29 mouse cellular contexts compared by ENCODE assay signal in the genomic region with DNA sequence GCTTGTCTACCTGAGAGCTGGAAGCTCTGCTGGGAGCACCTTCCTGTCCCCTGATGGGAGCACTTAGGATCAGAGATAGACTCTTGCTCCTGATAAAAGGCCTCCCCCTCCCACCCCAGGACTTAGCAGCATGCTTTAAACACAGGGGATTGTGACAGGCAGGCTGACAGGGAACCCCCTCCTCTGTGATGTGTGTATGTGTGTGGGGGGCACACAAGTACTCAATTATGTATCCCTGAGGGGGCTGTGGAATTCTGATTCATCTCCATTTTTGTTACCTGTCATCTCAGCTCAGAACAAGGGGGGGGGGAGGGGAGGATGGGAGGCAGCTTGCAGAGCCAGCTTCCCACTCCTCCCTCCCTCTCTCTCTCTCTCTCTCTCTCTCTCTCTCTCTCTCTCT. TPM values are rescaled to one million over a fixed set of nuclear protein-coding genes. Genes with fewer than 3 reads are reported as not detected.
"Had no signal": no experiment of that assay in that cellular context is flagged by ENCODE, and none has a peak within 500 bp of the region (broad histone marks: within the 10 kb centered on the region; RNA-seq: fewer than 3 reads in every experiment).

No protein-coding gene starts in this region.

- H3K27ac ChIP-seq: heart, adult 2 months; heart, embryonic 13.5 days; heart, embryonic 15.5 days; hindbrain, embryonic 13.5 days; hindbrain, embryonic 15.5 days; hindbrain, postnatal 0 days; kidney, embryonic 15.5 days; kidney, postnatal 0 days; limb, embryonic 13.5 days; limb, embryonic 15.5 days; liver, embryonic 12.5 days; liver, embryonic 14.5 days had no signal

- H3K9ac ChIP-seq: heart, embryonic 13.5 days; heart, embryonic 15.5 days; hindbrain, embryonic 13.5 days; hindbrain, embryonic 15.5 days; kidney, embryonic 15.5 days; limb, embryonic 13.5 days; limb, embryonic 15.5 days; liver, embryonic 12.5 days; liver, embryonic 14.5 days had no signal

- DNase-seq: gastrocnemius, postnatal 14 days; gastrocnemius, postnatal 36 days; heart, adult 11 months; heart, adult 2 months; heart, postnatal 14 days; heart, postnatal 36 days; kidney, adult 11 months; kidney, adult 2 months; kidney, adult 9 months; kidney, postnatal 14 days; kidney, postnatal 36 days; layer of hippocampus, postnatal 36 days; left cerebral cortex, postnatal 4 days had no signal

- H3K4me2 ChIP-seq: heart, embryonic 11.5 days; heart, embryonic 13.5 days; heart, embryonic 15.5 days; hindbrain, embryonic 13.5 days; hindbrain, embryonic 15.5 days; kidney, embryonic 15.5 days; limb, embryonic 13.5 days; limb, embryonic 15.5 days; liver, embryonic 12.5 days had no signal

- H3K9me3 ChIP-seq: heart, embryonic 13.5 days; heart, embryonic 15.5 days; hindbrain, embryonic 13.5 days; hindbrain, embryonic 15.5 days; kidney, embryonic 15.5 days; limb, embryonic 13.5 days; limb, embryonic 15.5 days; liver, embryonic 12.5 days had no signal

- H3K36me3 ChIP-seq: heart, embryonic 13.5 days; heart, embryonic 15.5 days; hindbrain, embryonic 13.5 days; hindbrain, embryonic 15.5 days; kidney, embryonic 15.5 days; limb, embryonic 13.5 days; limb, embryonic 15.5 days; liver, embryonic 12.5 days had no signal

- H3K27me3 ChIP-seq: heart, embryonic 13.5 days; heart, embryonic 15.5 days; hindbrain, embryonic 13.5 days; hindbrain, embryonic 15.5 days; kidney, embryonic 15.5 days; limb, embryonic 13.5 days; limb, embryonic 15.5 days; liver, embryonic 12.5 days had no signal

- H3K4me1 ChIP-seq: heart, embryonic 13.5 days; heart, embryonic 15.5 days; kidney, embryonic 15.5 days; limb, embryonic 13.5 days; limb, embryonic 15.5 days; liver, embryonic 12.5 days had no signal

- H3K4me3 ChIP-seq: heart, adult 2 months; heart, embryonic 13.5 days; heart, embryonic 15.5 days; hindbrain, embryonic 13.5 days; hindbrain, embryonic 15.5 days; kidney, embryonic 15.5 days; limb, embryonic 13.5 days; limb, embryonic 15.5 days; liver, embryonic 12.5 days had no signal

- ATAC-seq: hindbrain, postnatal 0 days; intestine, embryonic 16.5 days; liver, embryonic 12.5 days had no signal

RNA-seq across cellular contexts. Expression of a gene that starts 36.9 kb away (rescaled TPM):
- total RNA-seq: heart, adult 2 months; heart, postnatal 14 days; heart, postnatal 36 days; liver, adult 2 months had no signal
- polyA plus RNA-seq: heart, adult 2 months; heart, embryonic 15.5 days; heart, postnatal 0 days; kidney, adult 2 months; liver, adult 2 months; liver, embryonic 14.5 days; liver, embryonic 16.5 days had no signal
